Mouse (Mus musculus) hindbrain, embryonic 14.5 days (tissue): ENCODE measurements around the gene Dtnb. TPM values are rescaled to one million over a fixed set of nuclear protein-coding genes. Genes with fewer than 3 reads are reported as not detected.

Experiments used
- ATAC-seq: fragments of 200-750 bp; cut with Nextera tagmentation; 2 replicates; pipeline ENCODE4 v1.8.0; 2017; ENCODE audit warnings: moderate number of reproducible peaks, mild to moderate bottlenecking, moderate TSS enrichment, moderate library complexity; ENCODE audit not compliant: low FRiP score
- DNase-seq: peaks from one replicate; pipeline ENCODE4 v3.0.0-alpha.2; 2015; ENCODE audit warnings: low spot score
- H3K27ac ChIP-seq: fragments of 300-500 bp; sonication (generic); 2 replicates; pipeline ENCODE4 v1.5.1; 2014; ENCODE audit warnings: mild to moderate bottlenecking, moderate library complexity
- H3K27me3 ChIP-seq: fragments of 300-500 bp; sonication (generic); 2 replicates; pipeline ENCODE4 v1.6.1; 2014; ENCODE audit warnings: mild to moderate bottlenecking, low read length, mixed read lengths; ENCODE audit not compliant: control insufficient read depth, insufficient read depth
- H3K36me3 ChIP-seq: fragments of 300-500 bp; sonication (generic); replicated peaks from 2 replicates; pipeline ENCODE4 v1.6.1; 2014; ENCODE audit not compliant: control insufficient read depth, insufficient read depth
- H3K4me1 ChIP-seq: fragments of 300-500 bp; sonication (generic); replicated peaks from 2 replicates; pipeline ENCODE4 v1.6.1; 2014; ENCODE audit warnings: antibody characterized with exemption, low read length, mixed read lengths; ENCODE audit not compliant: control insufficient read depth, insufficient read depth
- H3K4me2 ChIP-seq: fragments of 300-500 bp; sonication (generic); replicated peaks from 2 replicates; pipeline ENCODE4 v1.6.1; 2014; ENCODE audit warnings: mild to moderate bottlenecking, moderate library complexity
- H3K4me3 ChIP-seq: fragments of 300-500 bp; sonication (generic); replicated peaks from 2 replicates; pipeline ENCODE4 v1.5.1; 2014; ENCODE audit warnings: mild to moderate bottlenecking, low read length
- H3K9ac ChIP-seq: fragments of 300-500 bp; sonication (generic); 2 replicates; pipeline ENCODE4 v1.6.1; 2014
- H3K9me3 ChIP-seq: fragments of 300-500 bp; sonication (generic); 2 replicates; pipeline ENCODE4 v1.6.1; 2016; ENCODE audit warnings: low read length; ENCODE audit not compliant: control insufficient read depth
- WGBS: fragments of 180-500 bp; shearing (Covaris S2); extraction: QIAGEN DNeasy Blood & Tissue Kit; methylation state at CpG from one replicate; pipeline ENCODE4 v1.1.7; 2014; 5-methylcytosine and 5-hydroxymethylcytosine counted together
- polyA plus RNA-seq: library from polyadenylated mRNA; unstranded; fragments of >200 nt; fragmentation: Nextera tagmentation; extraction: Ambion mirVana; gene quantifications from 2 replicates; pipeline ENCODE4 v1.2.1, GENCODE M21; 2014

The Dtnb gene
- polyA plus RNA-seq, 1 experiment from 2014 or later, result 58.4 TPM

- H3K27ac ChIP-seq, result no peak overlapping the region
- 83% methylated on average over 4 of the region's 4 CpGs for WGBS
- H3K4me3 ChIP-seq, result no peak overlapping the region
- H3K36me3 ChIP-seq, result no peaks in the 10 kb centered on the region
- DNase-seq, result no peak
- no peak for ATAC-seq
- no peak overlapping the region for H3K4me2 ChIP-seq
- no peaks in the 10 kb centered on the region for H3K27me3 ChIP-seq
- no peaks in the 10 kb centered on the region for H3K4me1 ChIP-seq
- no peaks in the 10 kb centered on the region for H3K9me3 ChIP-seq
- no peak overlapping the region for H3K9ac ChIP-seq
These were observed 8.5 kb upstream of the Dtnb start for GRCm38 (mm10) chr12:3563659-3564058.

GRCm38 (mm10) chr12:3568461-3568991 is 3.7 kb upstream of the Dtnb start:
- Histone ChIP-seq H3K36me3 (no peaks in the 10 kb centered on the region), H3K27ac (no peak overlapping the region), H3K9me3 (no peaks in the 10 kb centered on the region), H3K9ac (no peak overlapping the region), H3K4me3 (no peak overlapping the region), H3K4me1 (peaks cover 4% of the 10 kb centered on the region), H3K4me2 (no peak overlapping the region), H3K27me3 (no peaks in the 10 kb centered on the region)
- no peak for DNase-seq
- ATAC-seq, result no peak
- WGBS, result 81% methylated on average over 5 of the region's 5 CpGs

GRCm38 (mm10) chr12:3570711-3571400 is 1.3 kb upstream of the Dtnb start:
- no peak for ATAC-seq
- no peak overlapping the region for H3K9ac ChIP-seq
- WGBS, result 87% methylated on average over 4 of the region's 4 CpGs
- H3K4me1 ChIP-seq, result peaks cover 9% of the 10 kb centered on the region
- no peaks in the 10 kb centered on the region for H3K9me3 ChIP-seq
- no peak for DNase-seq
- H3K27me3 ChIP-seq, result no peaks in the 10 kb centered on the region
- H3K4me2 ChIP-seq, result no peak overlapping the region
- no peak overlapping the region for H3K4me3 ChIP-seq
- no peaks in the 10 kb centered on the region for H3K36me3 ChIP-seq
- no peak overlapping the region for H3K27ac ChIP-seq

- H3K36me3 ChIP-seq, result no peaks in the 10 kb centered on the region
- H3K9me3 ChIP-seq, result no peaks in the 10 kb centered on the region
- 2% methylated on average over 52 of the region's 53 CpGs for WGBS
- peak overlapping the region; percentile 92 for H3K27ac ChIP-seq
- peak overlapping the region; percentile 58 for H3K4me2 ChIP-seq
- peak; percentile 85 for ATAC-seq
- H3K4me1 ChIP-seq, result peaks cover 9% of the 10 kb centered on the region
- H3K9ac ChIP-seq, result peak overlapping the region; percentile 96
- DNase-seq, result peak; percentile 59
- H3K27me3 ChIP-seq, result no peaks in the 10 kb centered on the region
- peak overlapping the region; percentile 89 for H3K4me3 ChIP-seq
These were observed 608 bp downstream of the Dtnb start for GRCm38 (mm10) chr12:3572581-3573397.

GRCm38 (mm10) chr12:3573410-3573809 is 1.2 kb downstream of the Dtnb start:
- Histone ChIP-seq H3K27ac (no peak overlapping the region), H3K4me2 (peak overlapping the region; percentile 58), H3K4me3 (peak overlapping the region; percentile 89), H3K9ac (peak overlapping the region; percentile 96), H3K27me3 (no peaks in the 10 kb centered on the region), H3K36me3 (no peaks in the 10 kb centered on the region), H3K4me1 (peaks cover 9% of the 10 kb centered on the region), H3K9me3 (no peaks in the 10 kb centered on the region)
- ATAC-seq (no peak), DNase-seq (no peak)
- 42% methylated on average over 6 of the region's 6 CpGs for WGBS

GRCm38 (mm10) chr12:3574670-3575069 is 2.5 kb downstream of the Dtnb start:
- 86% methylated on average over 4 of the region's 4 CpGs for WGBS

DNA sequence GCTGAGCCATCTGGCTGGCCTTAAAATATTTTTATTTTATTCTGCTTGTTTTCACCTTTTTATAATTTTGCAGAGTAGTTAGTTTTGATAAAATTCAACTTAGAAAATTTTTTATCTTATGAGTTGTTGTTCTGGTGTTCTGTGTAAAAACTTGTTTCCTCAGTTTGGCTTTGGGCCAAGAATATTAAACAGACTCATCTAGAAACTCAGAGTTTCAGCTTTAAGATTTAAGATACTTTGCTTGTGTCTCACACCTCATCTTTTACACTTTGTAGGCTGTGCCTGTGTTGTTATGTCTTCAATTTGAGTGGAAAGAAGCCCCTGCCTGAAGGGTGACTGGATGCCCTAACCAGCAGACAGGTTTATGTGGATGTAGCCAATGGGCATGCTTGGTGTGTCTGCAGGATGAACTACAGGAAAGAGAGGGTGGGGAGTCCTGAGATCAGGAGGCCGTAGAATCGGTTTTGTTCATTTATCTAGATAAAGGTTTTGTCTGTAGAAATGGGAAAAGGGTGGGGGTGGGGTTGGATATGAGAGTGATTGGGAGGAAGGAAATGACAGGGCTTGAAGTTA is 7.9 kb downstream of the Dtnb start:
- Histone ChIP-seq H3K27ac (no peak overlapping the region), H3K9ac (no peak overlapping the region), H3K4me2 (no peak overlapping the region), H3K4me3 (no peak overlapping the region), H3K36me3 (no peaks in the 10 kb centered on the region), H3K4me1 (no peaks in the 10 kb centered on the region), H3K9me3 (no peaks in the 10 kb centered on the region), H3K27me3 (no peaks in the 10 kb centered on the region)
- ATAC-seq (no peak), DNase-seq (no peak)
- 84% methylated on average over 2 of the region's 2 CpGs for WGBS

More at GRCm38 (mm10) chr12:3574670-3575069, 2.5 kb downstream of the Dtnb start:
- peaks cover 9% of the 10 kb centered on the region for H3K4me1 ChIP-seq
- no peak overlapping the region for H3K4me3 ChIP-seq
- H3K36me3 ChIP-seq, result no peaks in the 10 kb centered on the region
- DNase-seq (no peak), ATAC-seq (no peak)
- no peak overlapping the region for H3K9ac ChIP-seq
- H3K4me2 ChIP-seq, result no peak overlapping the region
- H3K27me3 ChIP-seq, result no peaks in the 10 kb centered on the region
- no peaks in the 10 kb centered on the region for H3K9me3 ChIP-seq
- H3K27ac ChIP-seq, result no peak overlapping the region

- DNase-seq, result no peak
- H3K36me3 ChIP-seq, result no peaks in the 10 kb centered on the region
- H3K27me3 ChIP-seq, result no peaks in the 10 kb centered on the region
- H3K9ac ChIP-seq, result no peak overlapping the region
- H3K4me3 ChIP-seq, result no peak overlapping the region
- H3K9me3 ChIP-seq, result no peaks in the 10 kb centered on the region
- H3K27ac ChIP-seq, result no peak overlapping the region
- no peaks in the 10 kb centered on the region; the same call in 1 of the 2 replicates for H3K4me1 ChIP-seq
- no peak for ATAC-seq
- H3K4me2 ChIP-seq, result no peak overlapping the region
- WGBS, result 97% methylated on average over 4 of the region's 4 CpGs
These were observed 10.4 kb downstream of the Dtnb start for GRCm38 (mm10) chr12:3582604-3583003.

GRCm38 (mm10) chr12:3585525-3585924 is 13.3 kb downstream of the Dtnb start:
- 77% methylated on average over 4 of the region's 4 CpGs for WGBS
- H3K36me3 ChIP-seq, result peaks cover 5% of the 10 kb centered on the region
- H3K4me1 ChIP-seq, result no peaks in the 10 kb centered on the region; the same call in 1 of the 2 replicates
- H3K4me2 ChIP-seq, result no peak overlapping the region
- DNase-seq (no peak), ATAC-seq (no peak)
- H3K27me3 ChIP-seq, result no peaks in the 10 kb centered on the region
- H3K4me3 ChIP-seq, result no peak overlapping the region
- no peak overlapping the region for H3K9ac ChIP-seq
- no peak overlapping the region for H3K27ac ChIP-seq
- no peaks in the 10 kb centered on the region for H3K9me3 ChIP-seq
